In the genomic region with DNA sequence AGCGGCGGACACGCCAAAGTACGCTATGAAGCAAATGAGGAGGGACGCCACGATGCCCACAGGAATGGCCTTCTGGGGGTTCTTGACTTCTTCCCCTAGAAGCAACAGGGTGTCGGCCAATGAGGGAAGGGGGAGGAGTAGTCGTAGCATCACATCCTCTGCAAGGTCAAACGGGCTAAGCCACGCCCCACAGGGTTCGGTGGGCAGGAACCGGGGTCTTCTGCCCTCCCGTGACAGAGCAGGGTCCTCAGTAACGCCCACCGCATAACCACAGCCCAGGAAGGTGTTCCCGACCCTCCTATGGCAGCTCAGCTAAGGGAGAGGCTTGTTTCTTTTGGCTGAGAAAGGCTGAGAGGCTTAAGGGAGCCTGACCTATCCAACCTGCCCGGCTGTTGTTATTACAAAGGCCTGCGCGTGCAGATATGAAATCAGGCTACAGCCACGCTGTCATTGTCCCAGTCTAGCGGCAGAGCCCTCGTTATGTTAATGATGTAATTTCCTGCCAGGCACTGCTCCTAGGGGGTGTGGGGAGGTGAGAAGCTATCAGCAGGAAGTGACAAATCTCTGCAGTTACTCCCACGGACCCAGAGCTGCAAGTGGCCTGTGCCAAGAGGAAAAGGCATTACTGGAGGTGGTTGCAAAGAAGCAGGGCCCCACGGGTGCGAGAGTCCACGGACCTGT, we compare ENCODE assay signal across 8 mouse cellular contexts. TPM values are rescaled to one million over a fixed set of nuclear protein-coding genes. Genes with fewer than 3 reads are reported as not detected.
DNase-seq lines count a peak whose midpoint lies in the region; ATAC-seq and TF ChIP-seq lines count a peak whose summit lies in the region.

No protein-coding gene starts in this region.

- no peaks in the 10 kb centered on the region for H3K9me3 ChIP-seq in forebrain, embryonic 10.5 days
- H3K9me3 ChIP-seq in hindbrain, embryonic 11.5 days (ENCODE audit: control insufficient read depth, low read length) = no peaks in the 10 kb centered on the region
- no peaks in the 10 kb centered on the region for H3K9me3 ChIP-seq in stomach, embryonic 16.5 days (replicated peaks; ENCODE audit: control insufficient read depth, low read length)

- peak overlapping the region; percentile 40 for H3K9ac ChIP-seq in hindbrain, embryonic 11.5 days (ENCODE audit: low read depth, low read length)
- H3K9ac ChIP-seq in stomach, embryonic 16.5 days (ENCODE audit: low read length) = no peak overlapping the region

- H3K79me2 ChIP-seq in macrophage (ENCODE audit: inconsistent target) = no peaks in the 10 kb centered on the region

- peak overlapping the region; percentile 60 for H3K27ac ChIP-seq in forebrain, embryonic 10.5 days
- no peak overlapping the region for H3K27ac ChIP-seq in hindbrain, embryonic 11.5 days (ENCODE audit: low read depth, low read length)
- H3K27ac ChIP-seq in left cerebral cortex, adult 2 months = peak overlapping the region; percentile 13; the same call in 1 of the 2 replicates
- H3K27ac ChIP-seq in macrophage = peak overlapping the region; percentile 17; the same call in 1 of the 2 replicates
- H3K27ac ChIP-seq in stomach, embryonic 16.5 days (ENCODE audit: low read length) = peak overlapping the region; percentile 68

- H3K4me3 ChIP-seq in forebrain, embryonic 10.5 days = peak overlapping the region; percentile 29
- H3K4me3 ChIP-seq in hindbrain, embryonic 11.5 days (ENCODE audit: low read depth, low read length) = peak overlapping the region; percentile 13; the same call in 1 of the 2 replicates
- H3K4me3 ChIP-seq in left cerebral cortex, adult 2 months = no peak overlapping the region
- H3K4me3 ChIP-seq in macrophage (ENCODE audit: inconsistent target) = no peak overlapping the region
- H3K4me3 ChIP-seq in stomach, embryonic 16.5 days (replicated peaks; ENCODE audit: low read length) = no peak overlapping the region

- DNase-seq in right cerebral cortex, postnatal 36 days (ENCODE audit: low spot score in 2 of 2) = peak; percentile 26 to 41
- DNase-seq in right cerebral cortex, postnatal 25 days = no peak
- DNase-seq in forebrain, embryonic 10.5 days (ENCODE audit: extremely low spot score, low spot score) = no peak
- peak; percentile 36 for DNase-seq in hindbrain, embryonic 11.5 days (ENCODE audit: low spot score)
- peak; percentile 32 to 33 for DNase-seq in left cerebral cortex, adult 2 months (ENCODE audit: extremely low spot score in 1 of 2, low spot score in 2 of 2)
- DNase-seq in urinary bladder, postnatal 10 days (ENCODE audit: low spot score) = no peak

- H3K36me3 ChIP-seq in forebrain, embryonic 10.5 days (replicated peaks) = peaks cover 61% of the 10 kb centered on the region
- H3K36me3 ChIP-seq in hindbrain, embryonic 11.5 days (ENCODE audit: control insufficient read depth, insufficient read depth, low read length) = no peaks in the 10 kb centered on the region
- no peaks in the 10 kb centered on the region for H3K36me3 ChIP-seq in macrophage (ENCODE audit: inconsistent target)
- no peaks in the 10 kb centered on the region for H3K36me3 ChIP-seq in stomach, embryonic 16.5 days (ENCODE audit: control insufficient read depth, insufficient read depth, low read length)

- peak; percentile 59; the same call in 1 of the 2 replicates for ATAC-seq in hindbrain, embryonic 11.5 days (ENCODE audit: low FRiP score)
- ATAC-seq in stomach, embryonic 16.5 days (ENCODE audit: insufficient read depth, low FRiP score) = peak; percentile 80

- H3K4me2 ChIP-seq in hindbrain, embryonic 11.5 days (replicated peaks; ENCODE audit: low read depth, low read length) = peak overlapping the region; percentile 25; the same call in 1 of the 2 replicates
- peak overlapping the region; percentile 34 for H3K4me2 ChIP-seq in stomach, embryonic 16.5 days (ENCODE audit: low read depth, low read length)

- no peak for TF ChIP-seq CTCF in left cerebral cortex, adult 2 months (IDR thresholded peaks at IDR 0.05)

- intact Hi-C loops in left cerebral cortex, adult 2 months (cut with DNase I) = loop anchor here (1.0 kb wide), 1 partner anchor 157 kb away; no protein-coding TSS in a partner anchor

- 46% methylated on average over 26 of the region's 26 CpGs for WGBS in forebrain, embryonic 10.5 days
- WGBS in hindbrain, embryonic 11.5 days = 43% methylated on average over 26 of the region's 26 CpGs
- 46% methylated on average over 26 of the region's 26 CpGs for WGBS in macrophage (ENCODE audit: missing documents)
- WGBS in stomach, embryonic 16.5 days = 33% methylated on average over 26 of the region's 26 CpGs

- peaks cover 13% of the 10 kb centered on the region for H3K4me1 ChIP-seq in forebrain, embryonic 10.5 days
- H3K4me1 ChIP-seq in hindbrain, embryonic 11.5 days (replicated peaks; ENCODE audit: control insufficient read depth, insufficient read depth, low read length) = no peaks in the 10 kb centered on the region
- H3K4me1 ChIP-seq in stomach, embryonic 16.5 days (ENCODE audit: control insufficient read depth, insufficient read depth, low read length) = peaks cover 8% of the 10 kb centered on the region; the same call in 1 of the 2 replicates

- H3K27me3 ChIP-seq in forebrain, embryonic 10.5 days (ENCODE audit: poor library complexity, severe bottlenecking) = no peaks in the 10 kb centered on the region
- no peaks in the 10 kb centered on the region for H3K27me3 ChIP-seq in hindbrain, embryonic 11.5 days (ENCODE audit: control insufficient read depth, insufficient read depth, low read length)
- no peaks in the 10 kb centered on the region for H3K27me3 ChIP-seq in stomach, embryonic 16.5 days (ENCODE audit: control insufficient read depth, insufficient read depth, low read length)

RNA-seq across cellular contexts. Expression of gene Slc7a1, which starts 57.5 kb away (rescaled TPM):
- 17.4 and 17.6 TPM in 2 replicates for polyA plus RNA-seq in forebrain, embryonic 10.5 days (2016; fragmentation: Nextera tagmentation; extraction: Ambion mirVana)
- 16.9 and 20.9 TPM in 2 replicates for polyA plus RNA-seq in hindbrain, embryonic 11.5 days (2014; fragmentation: Nextera tagmentation; extraction: Ambion mirVana)
- 10 to 100 TPM; 27.3 to 28.7 TPM for total RNA-seq in left cerebral cortex, adult 2 months (2021)
- 10 to 100 TPM in 24 of 26 experiments, 1 to 10 TPM in 2; 5.0 to 60.2 (median 21.2) TPM for total RNA-seq in macrophage (2018; cell fraction: chromatin; rRNA removed)
- total RNA-seq in macrophage (2018; cell fraction: cytosol; rRNA removed) = 10 to 100 TPM in 14 of 26 experiments, 1 to 10 TPM in 12; 5.3 to 28.9 (median 11.9) TPM
- total RNA-seq in macrophage (2018; cell fraction: nucleus; rRNA removed) = 10 to 100 TPM; 10.2 to 73.2 (median 31.5) TPM
- 1.9 to 13.2 TPM (median 4.3 TPM) in 3 replicates for polyA plus RNA-seq in macrophage (2018)
- 24.8 and 25.0 TPM in 2 replicates for polyA plus RNA-seq in stomach, embryonic 16.5 days (2015; fragmentation: Nextera tagmentation; extraction: Ambion mirVana)

Comparison
In these comparisons a context has a peak if more than half of its experiments do, and no peak if none do; other contexts are left out.
1. DNase-seq: peak in right cerebral cortex, postnatal 36 days (2 of 2), hindbrain, embryonic 11.5 days (single experiment) and left cerebral cortex, adult 2 months (2 of 2); none in right cerebral cortex, postnatal 25 days (single experiment), forebrain, embryonic 10.5 days (single experiment) and urinary bladder, postnatal 10 days (single experiment).
2. H3K4me3 ChIP-seq: peak in forebrain, embryonic 10.5 days (single experiment) and hindbrain, embryonic 11.5 days (single experiment); none in left cerebral cortex, adult 2 months (single experiment), macrophage (single experiment) and stomach, embryonic 16.5 days (single experiment).